Mouse (Mus musculus): ENCODE results near the gene Efna2. TPM values are rescaled to one million over a fixed set of nuclear protein-coding genes. Genes with fewer than 3 reads are reported as not detected.

The Efna2 gene
- polyA plus RNA-seq, 1 experiment: 0.10 TPM

DNA sequence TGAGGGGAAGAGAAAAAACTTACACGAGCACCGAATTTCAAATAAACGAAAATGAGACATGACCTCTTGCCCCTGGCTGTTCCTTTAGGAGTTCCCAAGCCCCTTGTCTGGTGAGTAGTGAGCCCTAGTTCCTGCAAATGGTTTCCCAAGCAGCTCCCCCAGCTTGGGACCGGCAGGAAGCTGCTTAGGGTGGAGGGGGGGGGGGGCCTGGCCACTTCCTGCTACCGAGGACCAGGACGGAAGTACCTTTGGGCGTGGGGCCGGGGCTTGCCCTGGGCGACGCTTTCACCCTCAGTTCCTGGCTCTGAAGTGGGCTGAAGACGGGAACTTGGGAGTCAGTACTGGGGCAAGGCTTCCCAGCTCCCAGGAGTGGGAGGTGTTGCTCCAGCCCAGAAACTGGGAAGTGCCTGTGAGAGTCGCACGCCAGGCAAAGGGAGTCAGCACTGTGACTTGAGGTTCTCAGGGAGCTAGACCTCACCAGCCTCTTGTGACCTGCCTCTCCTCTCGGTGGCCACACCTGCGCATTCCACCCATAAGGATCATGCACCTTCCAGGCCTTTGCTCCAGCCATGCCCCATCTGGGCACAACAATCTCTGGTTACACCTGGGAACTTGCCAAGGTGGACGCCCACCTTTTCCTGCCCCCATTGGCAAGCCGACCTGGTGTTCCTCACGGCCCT, 20.8 kb upstream of the Efna2 start:
- H3K9me3 ChIP-seq (ENCODE audit: control insufficient read depth, low read length): no peaks in the 10 kb centered on the region
- H3K4me1 ChIP-seq (ENCODE audit: control insufficient read depth): peaks cover 86% of the 10 kb centered on the region
- peak overlapping the region; percentile 65 for H3K4me3 ChIP-seq (replicated peaks)
- peaks cover 42% of the 10 kb centered on the region for H3K36me3 ChIP-seq (ENCODE audit: control insufficient read depth)
- TF ChIP-seq TAL1 (IDR thresholded peaks at IDR 0.05; ENCODE audit: low read length) (no peak), GATA1 (IDR thresholded peaks at IDR 0.05; ENCODE audit: low read length) (no peak)
- H3K27me3 ChIP-seq (ENCODE audit: control insufficient read depth): peaks cover 5% of the 10 kb centered on the region

DNA sequence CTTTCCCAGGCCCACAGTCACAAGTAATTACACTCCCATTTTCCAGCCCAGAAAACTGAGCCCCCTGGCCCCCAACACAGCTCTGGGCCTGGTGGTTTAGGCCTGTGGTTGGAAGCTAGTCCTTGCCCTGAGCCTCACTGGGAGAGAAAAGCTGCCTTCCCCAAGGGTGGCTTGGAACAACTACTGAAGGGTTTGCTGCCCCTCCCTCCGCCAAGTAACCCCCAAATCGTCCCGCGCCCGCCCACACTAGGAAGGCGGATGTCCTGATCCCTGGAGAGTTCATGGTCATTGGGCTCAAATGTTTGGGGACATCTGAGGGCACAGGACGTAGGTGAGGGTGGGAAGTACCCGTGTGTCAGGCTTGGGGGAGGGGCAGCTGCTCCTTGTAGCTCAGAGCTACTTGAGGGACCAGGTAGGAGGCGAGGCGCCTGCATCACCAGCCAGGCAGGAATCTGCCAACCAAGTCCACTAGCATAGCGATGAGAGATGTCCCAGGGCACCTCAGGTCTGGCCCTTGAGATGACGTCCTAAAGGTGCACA, 20.2 kb upstream of the Efna2 start:
- no peak for TF ChIP-seq TAL1 (IDR thresholded peaks at IDR 0.05; ENCODE audit: low read length)
- H3K27me3 ChIP-seq (ENCODE audit: control insufficient read depth): peaks cover 9% of the 10 kb centered on the region
- H3K9me3 ChIP-seq (ENCODE audit: control insufficient read depth, low read length): no peaks in the 10 kb centered on the region
- H3K4me3 ChIP-seq (replicated peaks): peak overlapping the region; percentile 65
- peaks cover 86% of the 10 kb centered on the region for H3K4me1 ChIP-seq (ENCODE audit: control insufficient read depth)
- H3K36me3 ChIP-seq (ENCODE audit: control insufficient read depth): peaks cover 36% of the 10 kb centered on the region

- Histone ChIP-seq H3K36me3 (ENCODE audit: control insufficient read depth) (peaks cover 29% of the 10 kb centered on the region), H3K9me3 (ENCODE audit: control insufficient read depth, low read length) (no peaks in the 10 kb centered on the region), H3K27me3 (ENCODE audit: control insufficient read depth) (peaks cover 13% of the 10 kb centered on the region), H3K4me3 (replicated peaks) (peak overlapping the region; percentile 65), H3K4me1 (ENCODE audit: control insufficient read depth) (peaks cover 86% of the 10 kb centered on the region)
- TF ChIP-seq TAL1 (IDR thresholded peaks at IDR 0.05; ENCODE audit: low read length) (no peak), GATA1 (IDR thresholded peaks at IDR 0.05; ENCODE audit: low read length) (no peak)
Observed at GRCm38 (mm10) chr10:80159561-80160454, 19.5 kb upstream of the Efna2 start.

DNA sequence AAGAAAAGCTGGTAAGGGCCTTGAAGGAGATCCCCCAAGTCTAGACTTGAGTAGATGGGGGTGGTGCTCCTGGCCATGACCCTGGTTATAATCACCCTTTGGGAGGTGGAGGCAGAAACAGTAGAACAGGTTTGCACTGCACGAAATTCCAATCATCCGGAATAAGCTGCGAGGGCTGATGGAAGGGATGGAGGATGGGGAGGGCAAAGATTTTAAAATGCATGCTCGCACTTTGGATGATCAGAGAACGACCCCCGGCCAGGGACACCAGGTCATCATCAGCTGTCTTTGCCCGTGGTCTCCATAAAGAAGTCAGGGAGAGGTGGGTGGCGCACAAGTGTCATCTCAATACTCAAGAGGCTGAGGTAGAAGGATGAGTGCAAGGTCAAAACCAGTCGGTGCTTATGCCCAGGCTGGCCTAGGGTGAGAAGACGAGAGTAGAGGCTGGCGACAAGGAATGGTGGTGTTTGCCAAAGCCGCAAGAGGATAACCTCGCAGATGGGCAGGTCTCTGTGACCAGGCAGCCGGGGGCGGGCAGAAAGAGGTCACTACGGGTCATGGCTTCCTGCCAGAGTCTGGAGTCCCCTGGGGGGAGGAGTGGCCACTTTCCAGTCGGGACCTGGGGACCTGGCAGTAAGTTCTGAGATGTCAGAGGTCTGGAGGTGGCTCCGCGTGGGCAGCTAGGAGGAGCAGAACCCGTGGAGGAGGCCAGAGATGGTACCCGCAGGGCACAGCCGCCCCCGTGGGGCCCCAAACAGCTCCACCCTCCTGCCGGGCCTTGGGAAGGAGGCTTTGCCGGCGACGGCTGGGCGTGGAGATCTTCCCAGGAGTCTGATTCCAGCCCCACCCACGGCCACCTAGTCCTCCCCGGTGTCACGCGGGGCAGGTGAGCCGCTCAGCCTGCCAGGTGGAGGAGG, 18.6 kb upstream of the Efna2 start:
- H3K4me1 ChIP-seq (ENCODE audit: control insufficient read depth): peaks cover 89% of the 10 kb centered on the region

GRCm38 (mm10) chr10:80161522-80162242, 17.6 kb upstream of the Efna2 start:
- Histone ChIP-seq H3K36me3 (ENCODE audit: control insufficient read depth) (peaks cover 10% of the 10 kb centered on the region), H3K9me3 (ENCODE audit: control insufficient read depth, low read length) (no peaks in the 10 kb centered on the region), H3K4me1 (ENCODE audit: control insufficient read depth) (peaks cover 92% of the 10 kb centered on the region), H3K4me3 (replicated peaks) (peak overlapping the region; percentile 65), H3K27me3 (ENCODE audit: control insufficient read depth) (peaks cover 13% of the 10 kb centered on the region)
- TF ChIP-seq GATA1 (IDR thresholded peaks at IDR 0.05; ENCODE audit: low read length) (no peak), TAL1 (IDR thresholded peaks at IDR 0.05; ENCODE audit: low read length) (no peak)

More for the DNA sequence above, 18.6 kb upstream of the Efna2 start:
- H3K9me3 ChIP-seq (ENCODE audit: control insufficient read depth, low read length): no peaks in the 10 kb centered on the region
- H3K36me3 ChIP-seq (ENCODE audit: control insufficient read depth): peaks cover 20% of the 10 kb centered on the region
- H3K4me3 ChIP-seq (replicated peaks): peak overlapping the region; percentile 65
- TF ChIP-seq GATA1 (IDR thresholded peaks at IDR 0.05; ENCODE audit: low read length) (no peak), TAL1 (IDR thresholded peaks at IDR 0.05; ENCODE audit: low read length) (no peak)
- peaks cover 13% of the 10 kb centered on the region for H3K27me3 ChIP-seq (ENCODE audit: control insufficient read depth)

DNA sequence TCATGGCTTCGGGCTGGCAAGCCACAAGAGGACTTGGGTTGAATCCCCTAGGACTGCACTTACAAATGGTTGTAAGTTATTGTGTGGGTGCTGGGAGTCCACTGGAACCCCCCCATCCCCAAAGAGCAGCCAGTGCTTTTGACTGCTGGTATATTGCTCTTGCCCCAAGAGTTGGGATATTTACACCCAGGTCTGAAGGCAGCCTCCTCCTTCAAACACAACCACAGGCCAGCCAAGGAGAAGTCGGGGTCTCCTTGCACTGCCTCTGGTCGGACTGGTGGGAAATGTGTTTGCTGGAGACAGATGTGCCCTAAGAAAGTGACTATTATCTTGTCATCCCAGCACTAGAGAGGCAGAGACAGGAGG, 17.1 kb upstream of the Efna2 start:
- peaks cover 94% of the 10 kb centered on the region for H3K4me1 ChIP-seq (ENCODE audit: control insufficient read depth)
- TF ChIP-seq GATA1 (IDR thresholded peaks at IDR 0.05; ENCODE audit: low read length) (no peak), TAL1 (IDR thresholded peaks at IDR 0.05; ENCODE audit: low read length) (no peak)
- peaks cover 13% of the 10 kb centered on the region for H3K27me3 ChIP-seq (ENCODE audit: control insufficient read depth)
- H3K9me3 ChIP-seq (ENCODE audit: control insufficient read depth, low read length): no peaks in the 10 kb centered on the region
- H3K4me3 ChIP-seq (replicated peaks): no peak overlapping the region
- peaks cover 5% of the 10 kb centered on the region for H3K36me3 ChIP-seq (ENCODE audit: control insufficient read depth)

GRCm38 (mm10) chr10:80162716-80163299, 16.5 kb upstream of the Efna2 start:
- H3K9me3 ChIP-seq (ENCODE audit: control insufficient read depth, low read length): no peaks in the 10 kb centered on the region
- TF ChIP-seq TAL1 (IDR thresholded peaks at IDR 0.05; ENCODE audit: low read length): no peak
- TF ChIP-seq GATA1 (IDR thresholded peaks at IDR 0.05; ENCODE audit: low read length): no peak
- no peaks in the 10 kb centered on the region; the same call in 1 of the 2 replicates for H3K36me3 ChIP-seq (ENCODE audit: control insufficient read depth)
- H3K4me3 ChIP-seq (replicated peaks): no peak overlapping the region
- H3K27me3 ChIP-seq (ENCODE audit: control insufficient read depth): peaks cover 13% of the 10 kb centered on the region
- H3K4me1 ChIP-seq (ENCODE audit: control insufficient read depth): peaks cover 91% of the 10 kb centered on the region

GRCm38 (mm10) chr10:80163721-80164120, 15.6 kb upstream of the Efna2 start:
- H3K27me3 ChIP-seq (ENCODE audit: control insufficient read depth): peaks cover 13% of the 10 kb centered on the region
- H3K9me3 ChIP-seq (ENCODE audit: control insufficient read depth, low read length): no peaks in the 10 kb centered on the region
- no peaks in the 10 kb centered on the region; the same call in 1 of the 2 replicates for H3K36me3 ChIP-seq (ENCODE audit: control insufficient read depth)
- no peak overlapping the region for H3K4me3 ChIP-seq (replicated peaks)
- no peak for TF ChIP-seq GATA1 (IDR thresholded peaks at IDR 0.05; ENCODE audit: low read length)
- no peak; the same call in 2 of the 3 replicates for TF ChIP-seq TAL1 (IDR thresholded peaks at IDR 0.05; ENCODE audit: low read length)
- peaks cover 89% of the 10 kb centered on the region for H3K4me1 ChIP-seq (ENCODE audit: control insufficient read depth)
